Mouse (Mus musculus): ENCODE measurements around the gene Znfx1. TPM values are rescaled to one million over a fixed set of nuclear protein-coding genes. Genes with fewer than 3 reads are reported as not detected.

Znfx1 gene
- total RNA-seq, 2 experiments from 2014 or later, result 17.9 to 18.6 TPM

GRCm38 (mm10) chr2:166996533-166996894 is 66.3 kb downstream of the Znfx1 start:
- no peak for DNase-seq (ENCODE audit: low spot score in 2 of 2)

- peak; percentile 93 to 97 for DNase-seq (ENCODE audit: low spot score in 2 of 2)
Measured at GRCm38 (mm10) chr2:166995796-166996532, 66.9 kb downstream of the Znfx1 start, which contains the start of gene Stau1. TSS of gene Stau1 (minus strand) at chr2:166996299.

GRCm38 (mm10) chr2:166995021-166995795 is 67.6 kb downstream of the Znfx1 start:
- DNase-seq (ENCODE audit: low spot score in 2 of 2), result peak in 1 of 2 experiments; percentile 31

- no peak for DNase-seq (ENCODE audit: low spot score in 2 of 2)
Measured at GRCm38 (mm10) chr2:166991945-166992344, 70.9 kb downstream of the Znfx1 start.

- no peak for DNase-seq (ENCODE audit: low spot score in 2 of 2)
Measured at GRCm38 (mm10) chr2:166990861-166991260, 72.0 kb downstream of the Znfx1 start.

Other genes with a start within 250 kb of the Znfx1 start
- 10 to 100 TPM; 52.9 to 53.8 TPM for gene Cse1l, start 157.0 kb downstream of the Znfx1 start, total RNA-seq (2021)
- gene Stau1, start 66.7 kb downstream of the Znfx1 start, total RNA-seq (2021), result 10 to 100 TPM; 63.1 to 64.5 TPM
- 10 to 100 TPM; 19.1 to 22.9 TPM for gene Ddx27, start 47.8 kb downstream of the Znfx1 start, total RNA-seq (2021)
- gene Kcnb1, start 127.1 kb upstream of the Znfx1 start, total RNA-seq (2021), result 10 to 100 TPM; 38.0 to 42.7 TPM
- 10 to 100 TPM; 26.8 to 27.1 TPM for gene Ptgis, start 177.6 kb upstream of the Znfx1 start, total RNA-seq (2021)

Data from gastrocnemius, postnatal 4 days (tissue).